Mouse (Mus musculus) kidney, postnatal 36 days (tissue): Measurements from ENCODE around the gene Bpifc.
A peak's percentile ranks its signal among the peaks of the same experiment; 100 is the strongest.

ENCODE experiments used
- DNase-seq, 2 experiments: peaks; one replicate each; pipeline ENCODE4 v3.0.0; 2021 to 2022; ENCODE audit warnings: mixed read lengths in 2 of 2

Gene Bpifc

GRCm38 (mm10) chr10:85948483-85949196, 63.1 kb downstream of the Bpifc start:
- no peak for DNase-seq

GRCm38 (mm10) chr10:85936280-85936965, 75.3 kb downstream of the Bpifc start:
- DNase-seq: no peak

DNA sequence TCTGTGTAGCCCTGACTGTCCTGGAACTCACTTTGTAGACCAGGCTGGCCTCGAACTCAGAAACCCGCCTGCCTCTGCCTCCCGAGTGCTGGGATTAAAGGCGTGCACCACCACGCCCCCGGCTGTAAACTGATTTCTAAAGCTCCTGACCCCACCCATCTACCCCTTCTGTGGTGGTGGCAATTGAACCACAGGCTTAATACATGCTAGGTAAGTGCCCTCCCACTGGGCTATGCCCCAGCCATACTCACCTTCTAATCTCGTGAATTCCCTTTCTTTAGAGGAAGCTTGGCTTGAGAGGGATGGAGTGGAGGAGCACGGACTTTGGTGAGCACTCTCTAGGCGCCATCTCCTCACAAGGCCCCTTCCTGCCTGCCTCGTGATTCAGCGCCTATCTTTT, 81.7 kb downstream of the Bpifc start:
- no peak for DNase-seq

DNA sequence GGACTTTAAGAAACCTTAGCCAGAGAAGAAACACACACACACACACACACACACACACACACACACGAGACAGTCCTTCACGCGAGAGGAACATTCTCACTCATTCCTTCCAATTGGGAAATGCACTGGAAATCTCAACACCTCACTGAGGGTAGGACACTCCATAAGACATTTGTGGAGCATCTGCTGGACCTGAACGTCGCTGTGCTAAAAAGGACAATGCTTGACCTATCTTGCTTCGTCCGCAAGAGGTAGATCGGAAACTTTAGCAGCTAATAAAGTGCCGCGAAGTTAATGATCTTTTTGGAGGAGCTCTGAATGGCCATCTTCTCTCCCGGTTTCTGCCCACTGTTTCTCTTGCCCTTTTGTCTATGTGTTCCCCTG, 82.5 kb downstream of the Bpifc start:
- DNase-seq: no peak

DNA sequence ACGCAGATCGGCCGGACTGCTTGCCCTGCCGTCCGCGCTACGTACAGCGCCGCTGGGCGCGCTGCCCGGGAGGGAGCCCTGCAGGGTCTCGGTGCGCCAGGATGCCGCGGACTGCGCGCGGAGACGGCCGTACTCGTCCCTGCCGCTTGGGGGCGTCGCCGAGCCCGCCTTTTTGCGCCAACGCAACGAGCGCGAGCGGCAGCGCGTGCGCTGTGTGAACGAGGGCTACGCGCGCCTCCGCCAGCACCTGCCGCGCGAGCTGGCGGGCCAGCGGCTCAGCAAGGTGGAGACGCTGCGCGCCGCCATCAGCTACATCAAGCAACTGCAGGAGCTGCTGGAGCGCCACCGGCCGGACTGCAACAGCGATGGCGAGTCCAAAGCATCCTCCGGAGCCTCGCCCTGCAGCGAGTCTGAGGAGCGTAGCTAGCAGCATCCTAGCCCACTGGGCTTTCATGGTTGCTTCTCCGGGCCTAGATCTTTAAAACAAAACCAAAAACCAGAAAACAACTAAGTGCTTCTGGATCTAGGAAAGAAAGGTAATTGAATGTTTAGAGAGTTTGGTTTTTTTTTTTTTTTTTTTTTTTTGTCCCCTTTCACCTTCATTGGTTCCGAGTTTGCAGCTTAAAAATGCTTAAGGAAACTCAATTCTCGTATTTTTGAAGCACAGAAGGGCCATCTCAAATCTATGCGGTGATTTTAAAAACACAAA, 83.0 kb downstream of the Bpifc start:
- DNase-seq: peak; percentile 75 to 80

DNA sequence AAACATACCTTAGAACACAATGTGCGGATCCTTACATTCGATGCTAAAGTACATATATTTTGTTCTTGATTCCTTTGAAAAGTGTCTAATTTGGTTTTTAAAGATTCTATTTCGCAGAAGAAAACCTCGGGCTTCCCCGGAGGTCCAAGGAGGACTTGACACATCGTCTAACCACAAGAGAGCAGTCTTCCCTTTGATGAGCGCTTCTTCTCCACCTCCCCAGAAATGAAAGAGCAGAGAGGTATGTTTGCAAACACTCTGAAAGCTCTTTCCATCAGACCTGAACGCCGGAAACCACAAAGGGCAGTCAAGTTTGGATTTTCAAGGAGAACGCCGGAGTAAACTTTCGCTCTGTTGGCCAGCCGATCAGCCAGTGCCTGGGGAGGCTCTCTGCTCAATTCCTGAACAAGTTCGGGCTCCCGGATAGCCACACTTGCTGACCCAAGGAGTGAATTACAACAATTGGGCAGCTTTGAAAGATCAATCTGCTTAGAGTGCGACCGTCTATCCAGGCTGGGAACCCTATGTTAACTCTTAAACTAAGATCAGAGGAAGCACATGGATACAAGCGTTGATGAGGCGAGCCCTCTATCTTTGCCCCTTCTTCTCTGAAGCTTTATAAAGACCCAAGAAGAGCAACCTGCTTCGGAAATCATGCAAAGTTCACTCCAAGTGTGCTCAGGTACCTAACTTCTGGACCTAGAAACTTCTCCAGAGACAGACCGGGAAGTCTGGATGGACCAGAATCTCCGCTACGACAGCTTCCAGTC, 83.8 kb downstream of the Bpifc start, which contains the start of gene Ascl4:
Gene Ascl4, plus strand, starts transcription at position 6 of the 770 bp plus-strand sequence.
- peak; percentile 12 to 36 for DNase-seq

- peak; percentile 99 for DNase-seq
Measured at GRCm38 (mm10) chr10:85916498-85917309, 95.0 kb downstream of the Bpifc start, which contains the start of gene Prdm4. Gene Prdm4, minus strand, starts transcription at chr10:85917142.
